Mouse (Mus musculus) retina, adult 2 months (tissue): ENCODE measurements around the gene Tmem274.

Source experiments
- DNase-seq: peaks from one replicate; pipeline ENCODE4 v3.0.0-alpha.2; 2012; ENCODE audit warnings: low read depth, low spot score

Tmem274 gene

DNA sequence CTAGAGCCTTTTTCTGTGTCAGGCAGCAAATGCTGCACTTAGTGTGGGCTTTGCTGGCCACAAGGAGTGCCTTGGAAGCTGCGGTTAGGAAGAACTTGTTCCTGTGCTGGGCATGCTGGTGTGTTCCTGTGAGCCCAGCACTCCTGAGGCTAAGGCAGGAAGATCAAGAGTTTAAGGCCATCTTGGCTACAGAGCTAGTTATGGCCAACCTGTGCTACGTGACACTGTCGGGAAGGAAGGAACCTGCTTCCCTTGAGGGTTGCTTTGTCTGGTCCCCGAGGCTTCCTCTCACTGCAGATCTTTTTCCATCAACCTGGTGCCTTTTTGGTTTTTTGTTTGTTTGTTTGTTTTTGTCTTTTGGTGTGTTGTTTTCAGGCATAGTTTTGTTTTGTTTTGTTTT is 48.0 kb downstream of the Tmem274 start:
- DNase-seq = no peak

- DNase-seq = no peak
Measured at GRCm38 (mm10) chr4:149525811-149526210, 48.6 kb downstream of the Tmem274 start.

DNA sequence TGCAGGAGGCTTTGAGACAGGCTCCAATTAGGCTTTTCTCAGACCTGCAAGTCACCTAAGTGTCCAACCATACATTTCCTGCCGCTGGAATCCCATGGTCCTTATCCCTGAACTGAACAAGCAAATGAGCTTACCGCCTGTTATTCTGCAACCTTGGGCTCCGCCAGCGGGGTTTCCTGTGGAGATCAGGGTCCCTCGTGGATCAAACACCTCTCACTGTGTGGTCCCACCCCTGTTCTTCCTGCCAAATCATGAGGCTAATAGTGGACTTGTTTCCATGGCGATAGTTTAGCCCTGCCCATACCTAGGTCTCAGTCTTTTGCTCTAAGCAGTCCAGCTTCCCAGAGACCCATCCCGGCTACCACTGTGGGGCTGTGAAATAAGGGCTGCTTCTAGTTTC is 49.2 kb downstream of the Tmem274 start:
- no peak for DNase-seq

DNA sequence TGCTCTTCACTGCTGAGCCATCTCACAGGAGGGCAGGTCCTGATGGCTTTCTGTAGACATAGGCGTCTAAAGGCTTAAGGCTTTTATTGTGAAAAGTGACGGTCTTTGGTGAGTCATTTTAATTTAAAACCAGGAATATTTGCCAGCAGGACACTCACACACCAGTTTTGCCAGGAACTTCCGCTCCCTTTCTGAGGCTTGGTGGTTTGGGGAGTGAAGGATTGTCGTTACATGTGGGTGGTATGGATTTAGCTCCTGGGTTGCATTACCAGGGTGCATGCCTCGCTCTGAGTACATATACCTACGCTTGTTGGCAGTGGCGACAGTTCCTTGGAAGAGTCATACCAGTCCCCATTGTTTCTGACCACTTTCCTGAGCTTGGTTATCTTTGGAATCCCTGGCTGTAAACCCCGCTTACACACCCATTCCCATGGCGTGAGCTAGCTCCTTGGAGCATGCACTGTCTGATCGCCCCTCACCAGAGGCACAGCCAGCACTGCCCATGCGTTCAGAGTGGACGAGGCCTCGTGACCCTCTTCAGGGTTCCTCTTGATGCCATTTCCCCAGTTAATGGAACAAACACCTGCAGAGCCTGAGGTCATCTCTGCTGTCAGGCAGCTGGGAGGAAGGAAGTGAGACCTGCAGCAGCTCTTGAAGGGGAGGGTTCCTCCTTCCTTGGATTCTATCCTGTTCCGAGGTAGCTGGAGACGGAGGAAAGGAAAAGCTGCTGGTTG is 50.6 kb downstream of the Tmem274 start:
- DNase-seq = no peak

- DNase-seq = no peak
Measured at GRCm38 (mm10) chr4:149529691-149530090, 52.5 kb downstream of the Tmem274 start.
